ENCODE assay signal across 8 mouse cellular contexts in the genomic region with DNA sequence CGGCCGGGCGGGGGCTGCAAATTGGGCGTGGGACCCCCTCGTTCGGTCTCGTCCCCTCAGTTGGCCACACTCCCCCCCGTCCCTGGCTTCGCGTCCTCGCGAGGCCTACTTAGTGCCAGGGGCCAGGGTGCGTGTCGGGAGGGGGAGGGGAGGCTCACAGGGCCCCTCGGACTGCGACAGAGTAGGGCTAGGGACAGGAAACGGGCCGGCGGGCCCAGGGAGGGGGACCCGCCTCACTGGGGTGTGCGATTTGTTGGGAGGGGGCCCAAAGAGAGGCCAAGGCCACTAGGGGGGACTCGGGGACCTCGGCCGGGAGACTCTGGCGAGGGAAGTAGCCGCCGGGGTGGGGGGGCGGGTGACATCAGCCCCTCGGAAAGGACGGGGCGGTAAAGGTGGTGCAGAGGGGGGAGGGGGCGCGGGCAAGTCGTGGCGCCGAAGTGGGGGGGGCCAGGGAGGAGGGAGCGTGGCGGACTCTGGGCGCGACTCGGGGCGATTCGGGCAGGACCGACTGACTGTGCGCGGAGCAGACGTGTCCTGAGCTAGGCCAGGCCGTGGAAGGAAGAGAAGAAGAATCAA. TPM values are rescaled to one million over a fixed set of nuclear protein-coding genes. Genes with fewer than 3 reads are reported as not detected.
DNase-seq lines count a peak whose midpoint lies in the region; ATAC-seq and TF ChIP-seq lines count a peak whose summit lies in the region.

No protein-coding gene starts in this region.

- TF ChIP-seq EP300 in ES-Bruce4 (IDR thresholded peaks at IDR 0.05; ENCODE audit: insufficient read depth, low read depth, low read length), result no peak

- H3K4me3 ChIP-seq in ES-Bruce4 (ENCODE audit: low read depth, low read length), result peak overlapping the region; percentile 100
- H3K4me3 ChIP-seq in forebrain, embryonic 11.5 days (ENCODE audit: low read depth, low read length), result peak overlapping the region; percentile 98
- peak overlapping the region; percentile 96 for H3K4me3 ChIP-seq in heart, embryonic 16.5 days (ENCODE audit: low read length)
- peak overlapping the region; percentile 95 for H3K4me3 ChIP-seq in lung, embryonic 16.5 days (ENCODE audit: low read length)

- H3K9ac ChIP-seq in ES-Bruce4 (ENCODE audit: low read depth, poor library complexity, severe bottlenecking), result peak overlapping the region; percentile 99
- peak overlapping the region; percentile 99 for H3K9ac ChIP-seq in forebrain, embryonic 11.5 days (ENCODE audit: low read length)
- H3K9ac ChIP-seq in heart, embryonic 16.5 days (ENCODE audit: low read length), result peak overlapping the region; percentile 100
- H3K9ac ChIP-seq in lung, embryonic 16.5 days (ENCODE audit: low read length), result peak overlapping the region; percentile 100

- H3K4me1 ChIP-seq in ES-Bruce4 (ENCODE audit: control insufficient read depth, insufficient read depth, low read length), result peaks cover 1% of the 10 kb centered on the region
- peaks cover 10% of the 10 kb centered on the region; the same call in 1 of the 2 replicates for H3K4me1 ChIP-seq in forebrain, embryonic 11.5 days (replicated peaks; ENCODE audit: control insufficient read depth, insufficient read depth, low read length)
- H3K4me1 ChIP-seq in heart, embryonic 16.5 days (ENCODE audit: control insufficient read depth, insufficient read depth, low read length), result peaks cover 45% of the 10 kb centered on the region
- peaks cover 40% of the 10 kb centered on the region for H3K4me1 ChIP-seq in lung, embryonic 16.5 days (replicated peaks; ENCODE audit: control insufficient read depth, insufficient read depth, low read length)

- DNase-seq in c-Kit-positive CD71-positive TER-119-positive erythroid progenitor cells, embryonic 14.5 days (ENCODE audit: low spot score), result peak; percentile 37
- DNase-seq in forebrain, embryonic 11.5 days (ENCODE audit: low spot score), result peak; percentile 91
- DNase-seq in kidney, postnatal 14 days, result peak; percentile 85
- DNase-seq in ovary, postnatal 10 days (ENCODE audit: low spot score), result peak; percentile 67
- DNase-seq in thymus, postnatal 14 days, result peak; percentile 77

- H3K27ac ChIP-seq in ES-Bruce4 (ENCODE audit: insufficient read depth, low read length), result no peak overlapping the region
- H3K27ac ChIP-seq in forebrain, embryonic 11.5 days (ENCODE audit: low read depth, low read length), result peak overlapping the region; percentile 99
- peak overlapping the region; percentile 99 for H3K27ac ChIP-seq in heart, embryonic 16.5 days (ENCODE audit: low read length)
- H3K27ac ChIP-seq in lung, embryonic 16.5 days (ENCODE audit: low read length), result peak overlapping the region; percentile 100

- TF ChIP-seq CTCF in ES-Bruce4 (IDR thresholded peaks at IDR 0.05; ENCODE audit: low read depth, low read length), result no peak

- no peak for TF ChIP-seq POLR2A in ES-Bruce4 (IDR thresholded peaks at IDR 0.05; ENCODE audit: insufficient read depth, low read length)

- no peaks in the 10 kb centered on the region for H3K36me3 ChIP-seq in ES-Bruce4 (ENCODE audit: control insufficient read depth, insufficient read depth, low read length, poor library complexity, severe bottlenecking)
- no peaks in the 10 kb centered on the region for H3K36me3 ChIP-seq in forebrain, embryonic 11.5 days (ENCODE audit: control insufficient read depth, insufficient read depth, low read length)
- H3K36me3 ChIP-seq in heart, embryonic 16.5 days (ENCODE audit: control insufficient read depth, insufficient read depth), result 0 out of 2 replicates have a peak, but pooled peaks cover 2% of the 10 kb centered on the region
- peaks cover 2% of the 10 kb centered on the region; the same call in 1 of the 2 replicates for H3K36me3 ChIP-seq in lung, embryonic 16.5 days (ENCODE audit: control insufficient read depth, insufficient read depth, low read length)

- no peaks in the 10 kb centered on the region for H3K9me3 ChIP-seq in ES-Bruce4 (replicated peaks; ENCODE audit: control insufficient read depth, insufficient read depth, low read length, poor library complexity, severe bottlenecking)
- no peaks in the 10 kb centered on the region for H3K9me3 ChIP-seq in forebrain, embryonic 11.5 days (ENCODE audit: control insufficient read depth, low read length)
- H3K9me3 ChIP-seq in heart, embryonic 16.5 days (replicated peaks; ENCODE audit: control insufficient read depth, low read length), result 0 out of 2 replicates have a peak, but pooled peaks cover 4% of the 10 kb centered on the region
- H3K9me3 ChIP-seq in lung, embryonic 16.5 days (ENCODE audit: control insufficient read depth, low read length), result peaks cover 7% of the 10 kb centered on the region; the same call in 1 of the 2 replicates

- H3K27me3 ChIP-seq in ES-Bruce4 (ENCODE audit: control insufficient read depth, insufficient read depth, low read length, poor library complexity, severe bottlenecking), result peaks cover 13% of the 10 kb centered on the region
- no peaks in the 10 kb centered on the region; the same call in 1 of the 2 replicates for H3K27me3 ChIP-seq in forebrain, embryonic 11.5 days (ENCODE audit: control insufficient read depth, insufficient read depth, low read length)
- H3K27me3 ChIP-seq in heart, embryonic 16.5 days (ENCODE audit: control insufficient read depth, insufficient read depth, low read length), result no peaks in the 10 kb centered on the region
- no peaks in the 10 kb centered on the region for H3K27me3 ChIP-seq in lung, embryonic 16.5 days (ENCODE audit: control insufficient read depth, insufficient read depth, low read depth, low read length)

- H3K4me2 ChIP-seq in forebrain, embryonic 11.5 days (ENCODE audit: low read depth, low read length, severe bottlenecking), result peak overlapping the region; percentile 55
- H3K4me2 ChIP-seq in heart, embryonic 16.5 days (ENCODE audit: low read depth, low read length), result peak overlapping the region; percentile 72
- H3K4me2 ChIP-seq in lung, embryonic 16.5 days (ENCODE audit: low read depth, low read length), result peak overlapping the region; percentile 68

- ATAC-seq in forebrain, embryonic 11.5 days (replicated peaks; ENCODE audit: low FRiP score), result peak; percentile 69
- peak; percentile 49 for ATAC-seq in heart, embryonic 16.5 days (replicated peaks; ENCODE audit: extremely low read depth, insufficient read depth, low FRiP score)
- peak; percentile 56 for ATAC-seq in lung, embryonic 16.5 days (ENCODE audit: low read depth)

- under 1% methylated on average over 47 of the region's 48 CpGs for WGBS in forebrain, embryonic 11.5 days
- 0% methylated on average over 42 of the region's 48 CpGs for WGBS in heart, embryonic 16.5 days
- under 1% methylated on average over 41 of the region's 48 CpGs for WGBS in lung, embryonic 16.5 days

RNA-seq across cellular contexts. Expression of a gene that starts 15.8 kb away (rescaled TPM):
- polyA plus RNA-seq in ES-Bruce4 (2011; ENCODE audit: insufficient read depth, insufficient read length, low read depth, missing spikeins), result 0.40 and 0.90 TPM in 2 replicates
- 6.5 and 7.3 TPM in 2 replicates for polyA plus RNA-seq in forebrain, embryonic 11.5 days (2014; fragmentation: Nextera tagmentation; extraction: Ambion mirVana)
- 33.4 and 41.6 TPM in 2 replicates for polyA plus RNA-seq in heart, embryonic 16.5 days (2015; fragmentation: Nextera tagmentation; extraction: Ambion mirVana)
- 16.9 and 55.8 TPM in 2 replicates for polyA plus RNA-seq in lung, embryonic 16.5 days (2015; fragmentation: Nextera tagmentation; extraction: Ambion mirVana)

RNA-seq across cellular contexts. Expression of a gene that starts 46.6 kb away (rescaled TPM):
- 394 and 424 TPM in 2 replicates for polyA plus RNA-seq in ES-Bruce4 (2011; ENCODE audit: insufficient read depth, insufficient read length, low read depth, missing spikeins)
- polyA plus RNA-seq in forebrain, embryonic 11.5 days (2014; fragmentation: Nextera tagmentation; extraction: Ambion mirVana), result 1,123 and 1,194 TPM in 2 replicates
- 1,284 and 1,464 TPM in 2 replicates for polyA plus RNA-seq in heart, embryonic 16.5 days (2015; fragmentation: Nextera tagmentation; extraction: Ambion mirVana)
- polyA plus RNA-seq in lung, embryonic 16.5 days (2015; fragmentation: Nextera tagmentation; extraction: Ambion mirVana), result 1,083 and 1,573 TPM in 2 replicates

Comparison
In these comparisons a context has a peak if more than half of its experiments do, and no peak if none do; other contexts are left out.
1. DNase-seq: peak in every context shown above with its lines; median percentile 91 in forebrain, embryonic 11.5 days; 85 in kidney, postnatal 14 days; 77 in thymus, postnatal 14 days; 67 in ovary, postnatal 10 days; 37 in c-Kit-positive CD71-positive TER-119-positive erythroid progenitor cells, embryonic 14.5 days.